8 mouse cellular contexts compared by ENCODE assay signal in genomic region chr2:129591897-129592296, GRCm38 (mm10). TPM values are rescaled to one million over a fixed set of nuclear protein-coding genes. Genes with fewer than 3 reads are reported as not detected.
DNase-seq lines count a peak whose midpoint lies in the region; ATAC-seq lines count a peak whose summit lies in the region.

No protein-coding gene starts in this region.

- no peaks in the 10 kb centered on the region for H3K9me3 ChIP-seq in heart, embryonic 10.5 days
- H3K9me3 ChIP-seq in embryonic facial prominence, embryonic 13.5 days, result no peaks in the 10 kb centered on the region
- H3K9me3 ChIP-seq in limb, embryonic 11.5 days (ENCODE audit: control insufficient read depth, low read length), result no peaks in the 10 kb centered on the region
- H3K9me3 ChIP-seq in midbrain, embryonic 16.5 days (replicated peaks; ENCODE audit: control insufficient read depth, low read length, poor library complexity, severe bottlenecking), result no peaks in the 10 kb centered on the region

- peak overlapping the region; percentile 95 for H3K27ac ChIP-seq in heart, embryonic 10.5 days
- H3K27ac ChIP-seq in embryonic facial prominence, embryonic 13.5 days, result peak overlapping the region; percentile 93; the same call in 1 of the 2 replicates
- no peak overlapping the region for H3K27ac ChIP-seq in limb, embryonic 11.5 days (replicated peaks; ENCODE audit: low read depth, low read length)
- peak overlapping the region; percentile 92; the same call in 1 of the 2 replicates for H3K27ac ChIP-seq in midbrain, embryonic 16.5 days (ENCODE audit: low read length)

- no peak for DNase-seq in heart, embryonic 10.5 days (ENCODE audit: low spot score)
- DNase-seq in heart, adult 8-10 months (ENCODE audit: low spot score), result no peak
- no peak for DNase-seq in limb, embryonic 11.5 days (ENCODE audit: low spot score)
- no peak for DNase-seq in frontal cortex, postnatal 25 days (ENCODE audit: low spot score in 2 of 2)
- no peak for DNase-seq in left cerebral cortex, adult 18-20 months (ENCODE audit: low spot score in 2 of 2)
- DNase-seq in adrenal gland, adult 2 months, result no peak

- no peak for ATAC-seq in embryonic facial prominence, embryonic 13.5 days (ENCODE audit: insufficient number of reproducible peaks, insufficient read depth, low FRiP score, low TSS enrichment, low read depth)
- ATAC-seq in limb, embryonic 11.5 days (ENCODE audit: insufficient number of reproducible peaks, low FRiP score, low TSS enrichment, low read depth), result no peak
- ATAC-seq in midbrain, embryonic 16.5 days, result no peak

- peak overlapping the region; percentile 81 for H3K4me3 ChIP-seq in heart, embryonic 10.5 days
- H3K4me3 ChIP-seq in embryonic facial prominence, embryonic 13.5 days, result peak overlapping the region; percentile 72; the same call in 1 of the 2 replicates
- H3K4me3 ChIP-seq in limb, embryonic 11.5 days (ENCODE audit: low read depth, low read length), result no peak overlapping the region
- H3K4me3 ChIP-seq in midbrain, embryonic 16.5 days (ENCODE audit: low read depth, low read length), result peak overlapping the region; percentile 77

- H3K4me1 ChIP-seq in heart, embryonic 10.5 days, result peaks cover 51% of the 10 kb centered on the region
- peaks cover 31% of the 10 kb centered on the region for H3K4me1 ChIP-seq in embryonic facial prominence, embryonic 13.5 days
- H3K4me1 ChIP-seq in limb, embryonic 11.5 days (ENCODE audit: control insufficient read depth, insufficient read depth, low read length), result 0 out of 2 replicates have a peak, but pooled peaks cover 2% of the 10 kb centered on the region
- peaks cover 32% of the 10 kb centered on the region for H3K4me1 ChIP-seq in midbrain, embryonic 16.5 days (ENCODE audit: control insufficient read depth, insufficient read depth, low read length)

- H3K36me3 ChIP-seq in heart, embryonic 10.5 days, result no peaks in the 10 kb centered on the region
- H3K36me3 ChIP-seq in embryonic facial prominence, embryonic 13.5 days, result no peaks in the 10 kb centered on the region
- no peaks in the 10 kb centered on the region for H3K36me3 ChIP-seq in limb, embryonic 11.5 days (ENCODE audit: control insufficient read depth, insufficient read depth, low read length)
- H3K36me3 ChIP-seq in midbrain, embryonic 16.5 days (ENCODE audit: control insufficient read depth, insufficient read depth, low read length), result no peaks in the 10 kb centered on the region

- H3K9ac ChIP-seq in embryonic facial prominence, embryonic 13.5 days, result no peak overlapping the region; the same call in 1 of the 2 replicates
- no peak overlapping the region for H3K9ac ChIP-seq in limb, embryonic 11.5 days (ENCODE audit: low read length)
- H3K9ac ChIP-seq in midbrain, embryonic 16.5 days (ENCODE audit: low read depth, low read length), result peak overlapping the region; percentile 87

- H3K27me3 ChIP-seq in heart, embryonic 10.5 days (ENCODE audit: insufficient read depth, poor library complexity, severe bottlenecking), result peaks cover 5% of the 10 kb centered on the region; the same call in 1 of the 2 replicates
- H3K27me3 ChIP-seq in embryonic facial prominence, embryonic 13.5 days, result peaks cover 3% of the 10 kb centered on the region; the same call in 1 of the 2 replicates
- 0 out of 2 replicates have a peak, but pooled peaks cover 4% of the 10 kb centered on the region for H3K27me3 ChIP-seq in limb, embryonic 11.5 days (ENCODE audit: control insufficient read depth, insufficient read depth, low read length)
- H3K27me3 ChIP-seq in midbrain, embryonic 16.5 days (ENCODE audit: control insufficient read depth, insufficient read depth, low read depth, low read length), result no peaks in the 10 kb centered on the region

- 94% methylated on average over 4 of the region's 4 CpGs for WGBS in heart, embryonic 10.5 days
- WGBS in embryonic facial prominence, embryonic 13.5 days, result 92% methylated on average over 4 of the region's 4 CpGs
- 99% methylated on average over 4 of the region's 4 CpGs for WGBS in limb, embryonic 11.5 days
- WGBS in midbrain, embryonic 16.5 days, result 87% methylated on average over 4 of the region's 4 CpGs

- peak overlapping the region; percentile 86 for H3K4me2 ChIP-seq in embryonic facial prominence, embryonic 13.5 days
- H3K4me2 ChIP-seq in limb, embryonic 11.5 days (ENCODE audit: low read depth, severe bottlenecking), result peak overlapping the region; percentile 61; the same call in 1 of the 2 replicates
- H3K4me2 ChIP-seq in midbrain, embryonic 16.5 days (ENCODE audit: low read length), result peak overlapping the region; percentile 73

RNA-seq across cellular contexts. Expression of gene Sirpa, which starts 0.7 kb away (rescaled TPM):
- polyA plus RNA-seq in heart, embryonic 10.5 days (2016; fragmentation: Nextera tagmentation; extraction: Ambion mirVana), result 11.0 and 12.8 TPM in 2 replicates
- 10 to 100 TPM; 28.9 to 35.2 (median 30.0) TPM for total RNA-seq in heart, adult 8-10 months (2022)
- 22.0 and 24.1 TPM in 2 replicates for polyA plus RNA-seq in embryonic facial prominence, embryonic 13.5 days (2015; fragmentation: Nextera tagmentation; extraction: Ambion mirVana)
- 15.2 and 16.0 TPM in 2 replicates for polyA plus RNA-seq in limb, embryonic 11.5 days (2014; fragmentation: Nextera tagmentation; extraction: Ambion mirVana)
- polyA plus RNA-seq in midbrain, embryonic 16.5 days (2015; fragmentation: Nextera tagmentation; extraction: Ambion mirVana), result 41.3 and 45.9 TPM in 2 replicates
- total RNA-seq in left cerebral cortex, adult 18-20 months (2021), result 100 to 1,000 TPM; 370 to 383 TPM
- 10 to 100 TPM; 46.8 to 76.2 TPM for total RNA-seq in adrenal gland, adult 2 months (2021)
- 61.9 and 111 TPM in 2 replicates for polyA plus RNA-seq in adrenal gland, adult 2 months (2012; rRNA removed)

RNA-seq across cellular contexts. Expression of gene F830045P16Rik, which starts 55.5 kb away (rescaled TPM):
- 0.06 TPM in 1 of 2 replicates, not detected in the other for polyA plus RNA-seq in heart, embryonic 10.5 days (2016; fragmentation: Nextera tagmentation; extraction: Ambion mirVana)
- under 1 TPM in 2 of 4 experiments, not detected in 2; 0.16 to 0.22 TPM for total RNA-seq in heart, adult 8-10 months (2022)
- not detected in 2 replicates for polyA plus RNA-seq in embryonic facial prominence, embryonic 13.5 days (2015; fragmentation: Nextera tagmentation; extraction: Ambion mirVana)
- polyA plus RNA-seq in limb, embryonic 11.5 days (2014; fragmentation: Nextera tagmentation; extraction: Ambion mirVana), result not detected in 2 replicates
- polyA plus RNA-seq in midbrain, embryonic 16.5 days (2015; fragmentation: Nextera tagmentation; extraction: Ambion mirVana), result not detected in 2 replicates
- 1 to 10 TPM in 1 of 2 experiments, under 1 TPM in 1; 0.86 to 1.2 TPM for total RNA-seq in left cerebral cortex, adult 18-20 months (2021)
- total RNA-seq in adrenal gland, adult 2 months (2021), result not detected
- polyA plus RNA-seq in adrenal gland, adult 2 months (2012; rRNA removed), result 0.04 TPM in 1 of 2 replicates, not detected in the other
